Mouse (Mus musculus) G1E (cell line): Measurements from ENCODE around the gene Prdm10.

Experiments used
- CTCF ChIP-seq: IDR thresholded peaks from 2 replicates; pipeline ENCODE4 v1.5.1; 2012; ENCODE audit warnings: low read depth, low read length, inconsistent platforms, mixed read lengths
- GATA1 ChIP-seq: IDR thresholded peaks from 2 replicates; pipeline ENCODE4 v1.6.1; 2012; ENCODE audit warnings: borderline replicate concordance, low read length, inconsistent platforms, mixed read lengths
- GATA2 ChIP-seq: IDR thresholded peaks from 2 replicates; pipeline ENCODE4 v1.6.1; 2012; ENCODE audit warnings: low read depth, low read length, inconsistent platforms, borderline replicate concordance
- POLR2AphosphoS5 ChIP-seq: IDR thresholded peaks from 2 replicates; pipeline ENCODE4 v1.6.1; 2012; ENCODE audit warnings: low read depth, low read length, inconsistent platforms; ENCODE audit not compliant: insufficient replicate concordance
- TAL1 ChIP-seq: conservative IDR thresholded peaks from 2 replicates; pipeline ENCODE4 v1.6.1; 2012; ENCODE audit warnings: low read depth, low read length, inconsistent platforms, mixed read lengths

GRCm38 (mm10) chr9:31309041-31309440 lies 28.7 kb downstream of the Prdm10 start:
- TF ChIP-seq CTCF (no peak), TAL1 (no peak), GATA2 (no peak), GATA1 (no peak), POLR2AphosphoS5 (no peak)
